Mouse (Mus musculus): ENCODE measurements around the gene Pmf1.
"Not testable (repeated sequence)": the region's sequence is repeated elsewhere in the genome, so short reads cannot be mapped to it uniquely, and the experiment has no call there.

The Pmf1 gene

DNA sequence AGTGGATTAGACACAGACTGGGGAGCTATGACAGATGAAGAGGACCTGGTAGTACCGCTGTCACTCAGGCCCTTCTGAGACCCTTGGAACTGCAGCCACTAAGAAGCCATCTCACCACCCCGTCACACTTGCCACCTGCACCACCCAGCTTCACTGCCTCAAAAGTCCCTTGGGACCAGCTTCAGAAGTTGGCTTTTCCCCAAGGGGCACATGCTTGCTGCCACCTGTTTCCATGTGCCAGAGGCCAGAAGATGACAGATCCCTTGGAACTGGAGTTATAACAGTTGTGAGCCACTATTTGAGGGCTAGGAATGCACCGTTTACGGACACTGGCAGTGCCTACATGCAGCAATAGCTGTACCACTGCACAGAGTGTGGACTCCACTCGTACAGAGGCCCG is 14.8 kb downstream of the Pmf1 start:
- no peak for DNase-seq (ENCODE audit: low spot score)

DNA sequence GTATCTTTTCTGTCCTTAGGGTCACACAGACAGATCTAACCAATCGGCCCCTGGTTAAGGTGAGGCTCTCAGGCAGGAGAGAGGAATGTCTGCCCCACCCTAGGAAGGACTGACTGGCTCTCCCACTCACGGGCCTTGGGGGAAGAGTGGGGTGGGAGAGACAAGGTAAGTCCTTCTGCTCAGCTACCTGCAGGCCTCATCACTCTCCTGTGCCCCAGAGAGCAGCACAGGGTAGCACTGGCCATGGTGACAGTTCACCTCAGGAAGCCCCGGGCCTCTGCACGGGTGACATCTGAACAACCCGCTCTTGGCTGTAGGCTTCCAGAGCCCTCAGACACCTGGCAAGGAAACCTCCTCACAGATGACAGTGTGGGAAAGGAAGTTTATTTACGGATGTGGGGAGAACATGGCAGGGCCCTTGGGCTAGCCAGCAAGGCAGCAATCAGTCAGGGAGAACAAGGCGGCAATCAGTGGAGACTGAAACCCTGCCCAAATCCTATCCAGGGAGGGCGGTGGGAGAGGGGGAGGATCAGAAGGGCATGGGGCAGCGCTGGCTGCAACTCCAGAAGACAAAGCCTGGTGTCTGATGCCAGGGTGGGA is 16.3 kb downstream of the Pmf1 start:
- DNase-seq (ENCODE audit: low spot score), result no peak

DNA sequence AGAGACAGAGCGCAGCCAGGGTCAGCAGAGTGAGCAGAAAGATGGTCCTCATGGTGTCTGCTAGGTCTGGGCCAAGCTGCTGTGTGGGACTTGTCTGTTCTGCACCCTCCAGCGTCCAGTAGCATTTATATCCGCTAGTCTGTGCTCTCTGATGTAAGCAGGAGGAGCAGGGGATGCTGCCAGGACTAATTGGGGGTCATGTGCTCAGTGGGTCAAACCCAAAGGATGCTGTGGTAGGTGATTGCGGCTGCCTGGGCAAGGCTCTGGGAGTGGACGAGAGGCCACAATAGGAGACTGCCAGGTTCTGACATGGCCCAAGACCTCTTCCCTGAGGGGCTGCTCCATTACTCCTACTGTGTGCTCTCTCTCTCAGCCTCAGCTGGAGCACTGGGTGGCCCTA is 25.8 kb downstream of the Pmf1 start, which contains the start of gene Bglap:
Bglap (minus strand) TSS at position 101 of the 400 bp plus-strand sequence.
- DNase-seq (ENCODE audit: low spot score), result no peak

DNA sequence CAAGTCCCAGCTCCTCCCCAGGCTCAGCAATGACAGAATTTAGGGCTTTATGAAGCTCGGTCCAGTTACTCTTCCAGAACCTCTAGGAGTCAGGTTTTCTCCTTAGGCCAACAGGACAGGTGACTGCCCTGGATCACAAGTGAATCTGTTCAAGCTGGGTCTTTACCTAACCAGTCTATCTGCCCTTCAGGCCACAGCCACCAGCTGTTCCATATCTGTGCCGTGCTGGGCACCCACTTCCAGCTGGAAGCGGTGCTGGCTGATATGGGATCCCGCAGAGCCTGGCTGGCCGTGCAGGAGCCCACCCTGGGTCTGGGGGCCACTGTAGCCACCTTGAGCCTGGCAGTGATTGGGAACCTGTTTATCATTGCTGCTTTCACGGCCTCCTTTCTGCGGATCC is 27.7 kb downstream of the Pmf1 start:
- not testable (repeated sequence) for DNase-seq (ENCODE audit: low spot score)

DNA sequence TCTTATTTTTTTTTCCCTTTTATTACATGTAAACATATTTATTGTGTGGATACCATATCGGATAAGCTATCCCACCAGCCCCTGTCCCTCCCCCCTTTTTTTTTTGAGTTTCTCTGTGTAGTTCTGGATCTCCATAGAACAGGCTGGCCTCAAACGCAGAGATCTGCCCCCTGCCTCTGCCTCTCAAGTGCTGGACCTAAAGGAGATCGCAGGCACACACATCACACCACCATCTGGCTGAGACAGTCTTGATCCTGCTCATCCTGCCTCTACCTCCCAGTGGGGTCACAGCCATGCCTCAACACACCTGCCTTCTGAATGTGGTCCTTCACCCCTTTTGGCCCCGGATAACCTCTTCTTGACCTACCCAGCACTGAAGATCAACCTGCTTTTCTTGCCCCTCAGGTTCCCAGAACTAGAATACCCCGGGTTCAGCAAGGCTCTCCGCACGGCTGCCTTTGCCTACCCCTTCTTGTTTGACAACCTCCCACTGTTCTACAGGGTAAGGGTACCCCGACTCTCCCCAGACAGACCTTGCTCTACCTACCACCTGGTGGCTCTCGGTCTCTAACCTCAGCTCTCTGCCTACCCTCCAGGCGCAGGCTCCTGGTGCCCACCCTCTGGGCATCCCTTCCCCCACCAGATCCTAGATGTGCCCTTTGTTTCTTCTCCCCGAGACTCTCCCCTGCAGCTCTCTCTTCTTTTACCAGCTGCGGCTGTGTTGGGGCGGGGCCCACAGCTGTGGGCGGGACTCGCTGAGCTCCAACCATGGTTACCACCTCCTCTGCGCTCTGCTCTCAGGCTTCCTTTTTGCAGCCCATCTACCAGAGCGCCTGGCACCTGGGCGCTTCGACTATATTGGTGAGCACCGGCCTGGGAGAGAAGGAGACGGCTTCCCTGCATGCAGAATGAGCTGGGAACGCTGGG is 28.5 kb downstream of the Pmf1 start:
- not testable (repeated sequence) for DNase-seq (ENCODE audit: low spot score)

DNA sequence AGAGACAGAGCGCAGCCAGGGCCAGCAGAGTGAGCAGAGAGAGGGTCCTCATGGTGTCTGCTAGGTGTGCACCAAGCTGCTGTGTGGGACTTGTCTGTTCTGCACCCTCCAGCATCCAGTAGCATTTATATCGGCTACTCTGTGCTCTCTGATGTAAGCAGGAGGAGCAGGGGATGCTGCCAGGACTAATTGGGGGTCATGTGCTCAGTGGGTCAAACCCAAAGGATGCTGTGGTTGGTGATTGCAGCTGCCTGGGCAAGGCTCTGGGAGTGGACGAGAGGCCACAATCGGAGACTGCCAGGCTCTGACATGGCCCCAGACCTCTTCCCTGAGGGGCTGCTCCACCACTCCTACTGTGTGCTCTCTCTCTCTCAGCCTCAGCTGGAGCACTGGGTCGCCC is 31.5 kb downstream of the Pmf1 start, which contains the start of gene Bglap2:
Bglap2 (minus strand) TSS at position 101 of the 400 bp plus-strand sequence.
- DNase-seq (ENCODE audit: low spot score), result not testable (repeated sequence)

DNA sequence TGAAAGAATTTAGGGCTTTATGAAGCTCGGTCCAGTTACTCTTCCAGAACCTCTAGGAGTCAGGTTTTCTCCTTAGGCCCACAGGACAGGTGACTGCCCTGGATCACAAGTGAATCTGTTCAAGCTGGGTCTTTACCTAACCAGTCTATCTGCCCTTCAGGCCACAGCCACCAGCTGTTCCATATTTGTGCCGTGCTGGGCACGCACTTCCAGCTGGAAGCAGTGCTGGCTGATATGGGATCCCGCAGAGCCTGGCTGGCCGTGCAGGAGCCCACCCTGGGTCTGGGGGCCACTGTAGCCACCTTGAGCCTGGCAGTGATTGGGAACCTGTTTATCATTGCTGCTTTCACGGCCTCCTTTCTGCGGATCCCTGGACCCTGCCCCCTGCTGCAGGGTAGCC is 33.5 kb downstream of the Pmf1 start:
- DNase-seq (ENCODE audit: low spot score), result not testable (repeated sequence)

DNA sequence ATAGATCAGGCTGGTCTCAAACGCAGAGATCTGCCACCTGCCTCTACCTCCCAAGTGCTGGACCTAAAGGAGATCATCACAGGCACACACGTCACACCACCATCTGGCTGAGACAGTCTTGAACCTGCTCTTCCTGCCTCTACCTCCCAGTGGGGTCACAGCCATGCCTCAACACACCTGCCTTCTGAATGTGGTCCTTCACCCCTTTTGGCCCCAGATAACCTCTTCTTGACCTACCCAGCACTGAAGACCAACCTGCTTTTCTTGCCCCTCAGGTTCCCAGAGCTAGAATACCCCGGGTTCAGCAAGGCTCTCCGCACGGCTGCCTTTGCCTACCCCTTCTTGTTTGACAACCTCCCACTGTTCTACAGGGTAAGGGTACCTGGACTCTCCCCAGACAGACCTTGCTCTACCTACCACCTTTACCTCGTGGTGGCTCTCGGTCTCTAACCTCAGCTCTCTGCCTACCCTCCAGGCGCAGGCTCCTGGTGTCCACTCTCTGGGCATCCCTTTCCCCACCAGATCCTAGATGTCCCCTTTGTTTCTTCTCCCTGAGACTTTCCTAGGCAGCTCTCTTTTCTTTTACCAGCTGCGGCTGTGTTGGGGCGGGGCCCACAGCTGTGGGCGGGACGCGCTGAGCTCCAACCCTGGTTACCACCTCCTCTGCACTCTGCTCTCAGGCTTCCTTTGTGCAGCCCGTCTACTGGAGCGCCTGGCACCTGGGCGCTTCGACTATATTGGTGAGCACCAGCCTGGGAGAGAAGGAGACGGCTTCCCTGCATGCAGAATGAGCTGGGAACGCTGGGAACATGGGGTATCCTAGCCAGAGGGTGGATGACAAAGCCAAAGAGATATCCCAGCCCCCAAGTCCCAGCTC is 34.1 kb downstream of the Pmf1 start:
- DNase-seq (ENCODE audit: low spot score), result peak; percentile 37

DNA sequence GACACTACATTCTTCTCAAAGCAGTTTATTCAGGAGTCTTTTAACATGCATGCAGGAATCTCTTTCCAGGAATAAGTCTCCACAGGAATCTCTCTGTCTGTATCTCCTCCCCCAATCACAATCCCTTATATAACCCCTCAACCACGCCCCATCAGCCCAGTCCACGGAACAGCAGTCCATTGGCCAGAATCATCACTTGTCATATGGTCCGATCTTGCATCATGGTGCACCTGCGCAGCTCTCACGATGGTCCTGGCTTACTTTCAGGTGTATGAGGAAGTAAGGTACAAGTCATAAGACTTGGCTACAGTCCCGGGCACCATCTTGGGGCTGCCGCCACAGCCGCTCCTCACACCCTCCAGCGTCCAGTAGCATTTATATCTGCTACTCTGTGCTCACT is 37.5 kb downstream of the Pmf1 start, which contains the start of gene Bglap3:
Bglap3 (minus strand) TSS at position 101 of the 400 bp plus-strand sequence.
- DNase-seq (ENCODE audit: low spot score), result not testable (repeated sequence)

DNA sequence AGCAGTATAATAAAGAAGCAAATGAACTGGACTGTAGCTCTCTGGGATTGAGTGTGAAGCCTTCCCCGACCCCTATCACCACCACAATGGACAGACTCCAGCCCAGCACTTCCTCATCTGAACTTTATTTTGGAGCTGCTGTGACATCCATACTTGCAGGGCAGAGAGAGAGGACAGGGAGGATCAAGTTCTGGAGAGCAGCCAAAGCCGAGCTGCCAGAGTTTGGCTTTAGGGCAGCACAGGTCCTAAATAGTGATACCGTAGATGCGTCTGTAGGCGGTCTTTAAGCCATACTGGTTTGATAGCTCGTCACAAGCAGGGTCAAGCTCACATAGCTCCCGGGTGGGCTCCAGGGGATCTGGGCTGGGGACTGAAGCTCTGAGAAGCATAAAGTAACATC is 41.6 kb downstream of the Pmf1 start:
- DNase-seq (ENCODE audit: low spot score), result not testable (repeated sequence)

DNA sequence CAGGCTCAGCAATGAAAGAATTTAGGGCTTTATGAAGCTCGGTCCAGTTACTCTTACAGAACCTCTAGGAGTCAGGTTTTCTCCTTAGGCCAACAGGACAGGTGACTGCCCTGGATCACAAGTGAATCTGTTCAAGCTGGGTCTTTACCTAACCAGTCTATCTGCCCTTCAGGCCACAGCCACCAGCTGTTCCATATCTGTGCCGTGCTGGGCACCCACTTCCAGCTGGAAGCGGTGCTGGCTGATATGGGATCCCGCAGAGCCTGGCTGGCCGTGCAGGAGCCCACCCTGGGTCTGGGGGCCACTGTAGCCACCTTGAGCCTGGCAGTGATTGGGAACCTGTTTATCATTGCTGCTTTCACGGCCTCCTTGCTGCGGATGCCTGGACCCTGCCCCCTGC is 42.6 kb downstream of the Pmf1 start:
- DNase-seq (ENCODE audit: low spot score), result not testable (repeated sequence)

DNA sequence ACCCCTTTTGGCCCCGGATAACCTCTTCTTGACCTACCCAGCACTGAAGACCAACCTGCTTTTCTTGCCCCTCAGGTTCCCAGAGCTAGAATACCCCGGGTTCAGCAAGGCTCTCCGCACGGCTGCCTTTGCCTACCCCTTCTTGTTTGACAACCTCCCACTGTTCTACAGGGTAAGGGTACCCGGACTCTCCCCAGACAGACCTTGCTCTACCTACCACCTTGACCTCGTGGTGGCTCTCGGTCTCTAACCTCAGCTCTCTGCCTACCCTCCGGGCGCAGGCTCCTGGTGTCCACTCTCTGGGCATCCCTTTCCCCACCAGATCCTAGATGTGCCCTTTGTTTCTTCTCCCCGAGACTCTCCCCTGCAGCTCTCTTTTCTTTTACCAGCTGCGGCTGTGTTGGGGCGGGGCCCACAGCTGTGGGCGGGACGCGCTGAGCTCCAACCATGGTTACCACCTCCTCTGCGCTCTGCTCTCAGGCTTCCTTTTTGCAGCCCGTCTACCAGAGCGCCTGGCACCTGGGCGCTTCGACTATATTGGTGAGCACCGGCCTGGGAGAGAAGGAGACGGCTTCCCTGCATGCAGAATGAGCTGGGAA is 43.2 kb downstream of the Pmf1 start:
- DNase-seq (ENCODE audit: low spot score), result peak; percentile 54

DNA sequence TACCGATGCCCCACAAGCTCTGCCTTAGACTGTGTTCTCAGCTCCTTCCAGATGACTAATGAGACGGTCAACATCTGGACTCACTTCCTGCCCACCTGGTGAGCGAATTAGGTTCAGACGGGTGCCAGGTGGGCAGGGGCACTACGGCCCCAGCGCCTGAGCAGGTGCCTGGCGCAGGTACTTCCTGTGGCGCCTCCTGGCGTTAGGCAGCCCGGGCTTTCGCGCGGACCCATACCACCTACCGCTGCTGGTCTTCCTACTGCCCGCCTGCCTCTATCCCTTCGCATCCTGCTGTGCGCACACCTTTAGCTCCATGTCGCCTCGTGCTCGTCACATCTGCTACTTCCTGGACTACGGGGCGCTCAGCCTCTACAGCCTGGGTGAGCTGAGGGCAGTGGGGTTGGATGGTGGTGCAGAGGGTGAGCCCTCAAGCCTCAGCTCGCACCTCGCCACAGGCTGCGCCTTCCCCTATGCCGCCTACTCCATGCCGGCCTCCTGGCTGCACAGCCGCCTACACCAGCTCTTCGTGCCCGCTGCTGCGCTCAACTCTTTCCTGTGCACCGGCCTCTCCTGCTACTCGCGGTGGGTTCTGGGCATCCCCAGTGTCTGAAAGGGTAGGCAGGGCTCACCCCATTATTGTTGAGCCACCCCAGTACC is 44.3 kb downstream of the Pmf1 start:
- DNase-seq (ENCODE audit: low spot score), result no peak

DNA sequence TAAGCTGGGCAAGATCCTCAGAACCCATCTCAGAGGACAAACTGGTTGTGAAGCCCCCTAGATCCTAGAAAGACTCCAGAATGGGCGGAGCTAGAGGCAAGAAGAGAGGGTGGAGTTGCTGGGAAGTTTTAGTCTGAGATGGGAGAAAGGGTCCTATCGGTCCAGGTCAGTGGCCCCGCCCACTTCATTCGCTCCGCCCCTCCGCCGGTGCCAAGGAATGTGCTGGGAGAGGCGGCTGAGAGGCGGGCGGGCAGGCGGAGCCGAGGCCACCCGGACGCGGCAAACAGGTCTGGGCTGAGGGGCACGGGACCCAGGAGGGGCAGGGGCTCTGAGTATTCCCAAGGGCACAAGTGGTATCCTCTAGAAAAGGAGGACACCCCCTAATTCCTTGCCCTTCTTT is 45.8 kb downstream of the Pmf1 start, which contains the start of gene Paqr6:
Paqr6 (plus strand) TSS at position 248 of the 400 bp plus-strand sequence.
- DNase-seq (ENCODE audit: low spot score), result peak; percentile 85

DNA sequence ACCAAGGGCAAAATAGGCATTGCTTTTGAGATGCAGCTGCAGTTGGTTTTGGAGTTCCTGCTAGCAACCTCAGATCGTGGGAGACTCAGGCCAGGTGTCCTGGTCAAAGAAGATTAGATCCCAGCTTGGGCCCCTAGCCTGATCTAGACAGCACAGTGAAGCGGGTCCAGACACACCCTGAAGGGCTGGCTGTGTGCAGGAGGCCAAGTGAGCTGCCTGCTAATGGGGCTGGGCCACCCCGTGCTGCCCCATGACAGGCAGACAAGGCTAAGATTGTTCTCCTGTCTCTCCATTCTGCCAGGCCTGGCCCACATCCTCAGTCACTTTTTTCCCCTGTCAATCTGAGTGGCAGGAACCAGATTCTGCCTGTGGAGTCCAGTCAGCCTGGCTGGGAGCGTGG is 46.4 kb downstream of the Pmf1 start:
- DNase-seq (ENCODE audit: low spot score), result no peak

DNA sequence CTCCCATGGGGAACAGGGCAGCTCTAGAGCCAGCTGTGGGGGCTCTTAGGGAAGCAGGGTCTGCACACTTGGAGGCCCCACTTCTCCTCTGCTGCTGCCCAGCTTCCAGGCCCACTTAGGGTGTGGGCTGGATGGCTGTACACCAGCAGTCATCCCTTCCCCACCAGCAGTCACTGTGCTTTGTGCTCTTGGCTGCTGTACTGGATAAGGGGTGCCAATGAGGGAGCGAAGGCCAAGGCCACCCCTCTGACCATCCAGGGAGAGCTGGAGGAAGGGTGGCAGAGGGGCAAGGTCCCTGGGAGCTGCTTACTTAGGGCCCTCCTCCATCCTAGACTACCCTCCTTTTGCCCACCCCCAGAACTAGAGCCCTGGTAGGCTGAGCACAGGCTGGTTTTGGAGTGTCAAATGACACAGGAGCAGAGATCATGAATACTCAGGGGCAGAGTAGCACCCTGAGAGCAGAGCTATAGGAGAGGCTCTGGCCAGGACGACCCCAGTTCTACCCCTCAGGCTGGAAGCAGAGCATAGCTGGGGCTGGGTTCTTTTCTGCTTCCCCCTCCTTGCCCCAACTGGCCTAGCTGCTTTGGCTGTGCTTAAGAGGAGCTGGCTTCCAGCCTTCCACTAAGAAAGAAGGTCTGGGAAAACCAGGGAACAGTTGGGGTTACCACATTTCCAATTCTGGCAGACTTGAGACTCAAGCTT is 48.4 kb downstream of the Pmf1 start:
- no peak for DNase-seq (ENCODE audit: low spot score)

DNA sequence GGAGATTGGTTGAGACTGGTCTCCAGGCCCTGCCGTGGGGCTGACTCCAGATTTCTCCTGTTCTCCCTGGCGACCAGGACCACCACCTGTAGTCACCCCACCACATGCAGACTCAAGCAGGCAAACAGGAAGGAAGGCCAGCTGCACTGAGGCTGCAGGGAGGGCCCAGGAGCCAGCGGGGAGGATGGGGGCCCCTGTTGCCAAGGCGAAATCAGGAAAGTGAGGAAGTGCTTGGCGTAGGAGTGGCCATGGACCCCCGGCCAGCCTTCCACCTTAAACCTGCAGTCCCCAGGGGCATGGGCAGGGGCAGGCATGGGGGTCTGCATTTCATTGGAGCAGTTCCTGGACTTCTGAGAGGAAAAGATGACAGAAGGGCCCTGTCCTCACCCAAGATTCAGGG is 49.0 kb downstream of the Pmf1 start:
- DNase-seq (ENCODE audit: low spot score), result no peak

DNA sequence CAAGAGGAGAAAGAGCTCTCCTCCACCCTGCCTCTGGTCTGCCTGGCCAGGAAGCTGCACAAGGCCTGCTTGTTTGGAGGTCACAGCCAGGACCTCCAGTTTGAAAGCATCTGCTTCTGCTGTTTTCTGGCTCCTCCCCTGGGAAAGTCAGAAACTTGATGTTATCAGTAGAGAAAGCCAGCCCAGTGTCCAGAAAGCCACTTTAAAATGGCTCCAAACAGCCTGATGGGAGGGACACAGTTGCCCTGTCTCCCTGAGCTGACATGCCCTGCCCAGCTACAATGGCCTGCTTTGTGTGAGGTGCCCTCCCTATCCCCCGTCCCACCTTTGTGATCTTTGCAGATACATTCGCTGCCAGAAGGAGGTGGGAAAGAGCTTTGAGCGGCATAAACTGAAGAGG is 50.1 kb downstream of the Pmf1 start:
- no peak for DNase-seq (ENCODE audit: low spot score)

DNA sequence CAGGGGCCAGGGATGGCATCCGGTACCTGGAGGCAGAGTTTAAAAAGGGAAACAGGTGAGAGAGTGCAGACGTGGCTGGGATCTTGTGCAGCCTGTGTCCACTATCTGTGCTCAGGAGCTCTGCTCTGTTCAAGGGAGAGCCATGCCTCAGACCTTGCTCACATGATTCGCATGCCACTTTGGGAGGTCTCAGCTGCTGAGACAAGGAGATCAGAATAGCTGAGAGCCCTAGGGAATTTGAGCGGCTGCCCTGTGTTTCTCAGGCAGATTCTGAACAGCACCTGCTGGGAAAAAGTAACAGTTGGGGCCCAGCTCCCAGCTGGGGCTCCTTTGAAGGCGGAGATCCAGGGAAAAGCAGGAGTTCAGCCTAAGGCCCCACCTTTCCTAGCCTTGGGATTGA is 50.5 kb downstream of the Pmf1 start:
- no peak for DNase-seq (ENCODE audit: low spot score)

DNA sequence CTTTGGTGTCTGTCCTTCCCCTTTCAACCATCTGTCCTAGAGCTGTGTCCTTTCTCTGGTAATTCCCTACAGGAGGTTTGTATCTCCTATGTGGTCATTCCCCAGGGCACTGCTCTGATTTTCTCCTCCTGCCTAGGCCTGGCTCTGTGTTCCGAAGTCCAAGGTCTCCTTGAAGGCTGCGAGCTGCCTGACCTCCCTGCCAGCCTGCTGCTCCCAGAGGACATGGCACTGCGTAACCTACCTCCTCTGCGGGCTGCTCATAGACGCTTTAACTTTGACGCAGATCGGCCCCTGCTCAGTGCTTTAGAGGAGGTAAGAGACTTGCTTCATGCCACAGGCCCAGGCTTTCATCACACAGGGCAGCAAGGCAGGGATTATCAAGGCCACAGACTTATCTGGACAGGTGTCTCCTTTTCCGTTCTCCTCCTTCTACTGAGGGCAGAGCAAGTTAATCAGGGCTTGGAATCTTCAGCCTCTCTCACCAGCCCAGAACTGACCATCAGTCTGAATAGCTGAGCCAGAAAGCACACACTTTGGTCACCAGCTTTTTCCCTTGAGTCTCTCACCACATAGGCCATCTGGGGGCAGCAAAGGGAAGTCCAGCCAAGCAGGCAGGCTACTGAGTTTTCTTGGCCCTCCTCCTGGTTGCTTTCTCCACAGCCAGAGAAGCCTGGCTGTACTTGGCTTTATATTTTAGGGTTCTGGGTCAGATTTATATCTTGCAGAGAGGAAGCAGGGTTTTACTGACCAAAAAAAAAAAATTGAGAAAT is 55.5 kb downstream of the Pmf1 start:
- no peak for DNase-seq (ENCODE audit: low spot score)
